Mouse (Mus musculus): ENCODE data around the gene Mtfr1l. TPM values are rescaled to one million over a fixed set of nuclear protein-coding genes. Genes with fewer than 3 reads are reported as not detected.

The Mtfr1l gene
- polyA plus RNA-seq, 1 experiment from 2014 or later, result 165 TPM

DNA sequence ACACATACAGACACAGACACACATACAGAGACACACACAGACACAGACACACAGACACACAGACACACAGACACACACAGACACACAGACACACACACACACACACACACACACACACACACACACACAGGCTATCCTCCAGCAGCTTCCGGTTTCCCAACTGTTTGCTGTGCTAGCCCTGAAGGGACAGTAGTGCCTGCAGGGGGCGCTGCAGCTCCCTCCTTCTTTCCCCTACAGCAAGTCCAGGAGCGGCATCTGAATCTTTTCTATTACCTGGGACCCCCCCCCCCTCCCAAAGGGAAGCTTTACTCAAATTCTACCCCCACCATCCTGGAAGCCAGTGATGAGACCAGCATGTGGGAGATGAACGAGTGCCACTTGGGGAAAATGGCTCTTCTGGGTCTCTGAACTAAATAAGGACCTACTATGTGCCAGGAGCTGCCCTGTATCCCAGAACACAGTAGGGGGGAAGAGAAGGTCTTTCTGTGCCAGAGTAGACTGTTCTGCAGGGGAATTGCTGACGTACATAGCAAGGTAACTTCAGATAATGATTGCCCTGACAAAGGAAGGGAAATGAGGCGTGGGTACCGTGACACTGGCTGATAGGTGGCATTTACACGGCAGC is 20.9 kb upstream of the Mtfr1l start:
- Histone ChIP-seq H3K36me3 (no peaks in the 10 kb centered on the region), H3K4me2 (no peak overlapping the region), H3K27me3 (no peaks in the 10 kb centered on the region), H3K27ac (replicated peaks) (no peak overlapping the region), H3K4me3 (no peak overlapping the region), H3K9me3 (no peaks in the 10 kb centered on the region), H3K9ac (no peak overlapping the region), H3K4me1 (replicated peaks) (peaks cover 28% of the 10 kb centered on the region)
- no peak for ATAC-seq (ENCODE audit: low read depth)
- 51% methylated on average over 8 of the region's 8 CpGs for WGBS

DNA sequence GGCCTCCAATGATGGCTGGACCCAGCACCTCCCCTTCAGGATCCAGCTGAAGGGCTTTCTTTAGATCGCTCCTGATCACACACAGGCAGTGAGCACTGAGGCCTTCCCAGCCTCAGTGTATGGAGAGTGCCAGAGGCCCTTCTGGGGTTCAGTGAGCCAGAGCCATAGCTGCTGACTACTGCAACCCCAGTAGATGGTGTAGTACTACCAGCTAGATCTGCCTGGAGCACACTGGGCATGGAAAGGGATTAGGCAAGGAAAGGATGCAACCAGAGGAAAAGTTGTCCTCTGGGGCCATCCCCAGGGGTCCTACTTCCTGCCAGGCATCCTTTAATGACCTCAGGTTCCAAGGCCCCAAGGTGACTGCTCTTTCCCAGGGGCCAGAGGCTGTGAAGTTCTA is 18.4 kb upstream of the Mtfr1l start:
- H3K27ac ChIP-seq (replicated peaks), result no peak overlapping the region
- ATAC-seq (ENCODE audit: low read depth), result no peak
- peaks cover 6% of the 10 kb centered on the region for H3K9me3 ChIP-seq
- peaks cover 35% of the 10 kb centered on the region for H3K4me1 ChIP-seq (replicated peaks)
- 85% methylated on average over 1 of the region's 1 CpGs for WGBS
- H3K36me3 ChIP-seq, result peaks cover 22% of the 10 kb centered on the region
- no peak overlapping the region for H3K4me3 ChIP-seq
- H3K27me3 ChIP-seq, result no peaks in the 10 kb centered on the region
- H3K4me2 ChIP-seq, result no peak overlapping the region
- no peak overlapping the region for H3K9ac ChIP-seq

- Histone ChIP-seq H3K27me3 (no peaks in the 10 kb centered on the region), H3K9me3 (peaks cover 6% of the 10 kb centered on the region), H3K9ac (peak within 1 kb of the TSS; percentile 98), H3K4me1 (replicated peaks) (peaks cover 37% of the 10 kb centered on the region), H3K36me3 (peaks cover 38% of the 10 kb centered on the region), H3K4me3 (peak within 1 kb of the TSS; percentile 80), H3K27ac (replicated peaks) (peak within 1 kb of the TSS; percentile 93), H3K4me2 (peak within 1 kb of the TSS; percentile 77)
- peak; percentile 80 for ATAC-seq (ENCODE audit: low read depth)
- WGBS, result under 1% methylated on average over 51 of the region's 67 CpGs
Measured at GRCm38 (mm10) chr4:134551494-134552316, 16.5 kb upstream of the Mtfr1l start, which contains the start of gene Selenon. Gene Selenon, minus strand, starts transcription at chr4:134552166.

- ATAC-seq (ENCODE audit: low read depth), result no peak
- Histone ChIP-seq H3K4me2 (no peak overlapping the region), H3K27ac (replicated peaks) (no peak overlapping the region), H3K27me3 (no peaks in the 10 kb centered on the region), H3K9me3 (peaks cover 6% of the 10 kb centered on the region), H3K9ac (no peak overlapping the region), H3K36me3 (peaks cover 55% of the 10 kb centered on the region), H3K4me1 (replicated peaks) (peaks cover 39% of the 10 kb centered on the region), H3K4me3 (no peak overlapping the region)
- WGBS, result 96% methylated on average over 8 of the region's 8 CpGs
Measured at GRCm38 (mm10) chr4:134549899-134550298, 14.7 kb upstream of the Mtfr1l start.

GRCm38 (mm10) chr4:134548169-134548938 is 13.2 kb upstream of the Mtfr1l start:
- Histone ChIP-seq H3K27me3 (no peaks in the 10 kb centered on the region), H3K4me3 (no peak overlapping the region), H3K36me3 (peaks cover 66% of the 10 kb centered on the region), H3K9ac (no peak overlapping the region), H3K4me2 (no peak overlapping the region), H3K4me1 (replicated peaks) (peaks cover 39% of the 10 kb centered on the region), H3K27ac (replicated peaks) (no peak overlapping the region), H3K9me3 (peaks cover 6% of the 10 kb centered on the region)
- 76% methylated on average over 18 of the region's 18 CpGs for WGBS
- no peak for ATAC-seq (ENCODE audit: low read depth)

- Histone ChIP-seq H3K36me3 (peaks cover 77% of the 10 kb centered on the region), H3K9ac (peak overlapping the region; percentile 38; the same call in 1 of the 2 replicates)
- ATAC-seq (ENCODE audit: low read depth), result no peak
Measured at GRCm38 (mm10) chr4:134546814-134547705, 11.9 kb upstream of the Mtfr1l start.

DNA sequence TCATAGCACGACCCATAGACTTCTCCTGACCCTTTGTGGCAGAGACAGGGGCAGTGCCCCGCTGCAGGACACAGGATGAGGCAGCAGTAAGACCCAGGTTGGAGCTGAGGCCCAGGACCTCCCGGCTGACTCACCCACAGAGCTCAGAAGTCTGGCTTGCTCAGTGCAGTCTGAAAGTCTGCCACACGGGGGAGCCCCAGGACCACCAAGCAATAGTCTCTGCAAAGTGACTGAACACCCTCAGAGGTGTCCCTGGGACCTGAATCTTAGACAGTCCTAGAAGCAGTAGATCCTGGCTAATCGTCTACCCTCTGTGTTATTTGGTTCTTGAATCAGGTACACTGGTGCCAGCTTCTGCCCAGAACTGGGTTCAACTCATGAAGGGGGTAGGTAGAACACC is 8.1 kb upstream of the Mtfr1l start:
- Histone ChIP-seq H3K27ac (replicated peaks) (no peak overlapping the region), H3K9ac (0 out of 2 replicates have a peak overlapping the region, but pooled peaks have one; percentile 27), H3K27me3 (no peaks in the 10 kb centered on the region), H3K4me1 (replicated peaks) (peaks cover 17% of the 10 kb centered on the region), H3K9me3 (no peaks in the 10 kb centered on the region), H3K36me3 (peaks cover 89% of the 10 kb centered on the region), H3K4me3 (no peak overlapping the region), H3K4me2 (no peak overlapping the region)
- 7% methylated on average over 5 of the region's 5 CpGs for WGBS
- peak; percentile 36; the same call in 1 of the 2 replicates for ATAC-seq (ENCODE audit: low read depth)

More at GRCm38 (mm10) chr4:134546814-134547705, 11.9 kb upstream of the Mtfr1l start:
- Histone ChIP-seq H3K9me3 (peaks cover 6% of the 10 kb centered on the region), H3K27ac (replicated peaks) (no peak overlapping the region), H3K4me2 (no peak overlapping the region), H3K27me3 (no peaks in the 10 kb centered on the region), H3K4me1 (replicated peaks) (peaks cover 35% of the 10 kb centered on the region), H3K4me3 (no peak overlapping the region)
- 63% methylated on average over 9 of the region's 9 CpGs for WGBS

GRCm38 (mm10) chr4:134542726-134543125 is 7.5 kb upstream of the Mtfr1l start:
- no peaks in the 10 kb centered on the region for H3K27me3 ChIP-seq
- H3K27ac ChIP-seq (replicated peaks), result no peak overlapping the region
- no peaks in the 10 kb centered on the region for H3K9me3 ChIP-seq
- H3K36me3 ChIP-seq, result peaks cover 87% of the 10 kb centered on the region
- H3K4me3 ChIP-seq, result no peak overlapping the region
- H3K9ac ChIP-seq, result 0 out of 2 replicates have a peak overlapping the region, but pooled peaks have one; percentile 27
- 95% methylated on average over 9 of the region's 9 CpGs for WGBS
- ATAC-seq (ENCODE audit: low read depth), result no peak
- peaks cover 11% of the 10 kb centered on the region for H3K4me1 ChIP-seq (replicated peaks)
- no peak overlapping the region for H3K4me2 ChIP-seq

DNA sequence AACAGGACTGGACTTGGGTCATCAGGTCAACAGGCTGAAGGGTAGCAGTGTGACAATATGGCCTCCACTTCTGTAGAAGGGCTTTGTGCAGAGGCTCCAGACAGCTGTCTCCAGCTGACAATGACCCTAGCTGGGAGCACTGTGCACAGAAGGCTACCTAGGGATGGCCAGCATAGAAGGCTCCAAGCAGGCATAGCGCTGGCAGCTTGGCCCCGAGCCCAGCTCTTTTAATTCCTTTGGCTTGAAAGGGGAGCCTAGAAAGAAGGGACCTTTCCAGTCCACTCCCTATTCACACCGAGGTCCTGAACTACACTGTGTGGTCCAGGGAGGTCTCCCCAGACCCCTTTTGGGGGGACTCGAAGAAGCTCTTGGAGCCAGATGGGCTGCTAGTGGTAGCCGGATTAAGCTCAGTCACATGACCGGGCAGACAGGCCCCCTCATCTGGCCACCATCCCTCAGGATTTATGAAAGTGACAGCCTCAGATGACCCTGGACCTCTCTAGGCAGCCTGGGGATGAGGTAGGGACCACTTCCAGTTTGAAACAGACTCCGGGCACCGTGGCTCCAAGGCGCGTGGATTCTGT is 3.9 kb upstream of the Mtfr1l start:
- Histone ChIP-seq H3K36me3 (peaks cover 54% of the 10 kb centered on the region), H3K4me1 (replicated peaks) (peaks cover 11% of the 10 kb centered on the region), H3K9ac (no peak overlapping the region), H3K27me3 (no peaks in the 10 kb centered on the region), H3K27ac (replicated peaks) (no peak overlapping the region), H3K4me3 (no peak overlapping the region), H3K4me2 (no peak overlapping the region), H3K9me3 (no peaks in the 10 kb centered on the region)
- 88% methylated on average over 10 of the region's 10 CpGs for WGBS
- ATAC-seq (ENCODE audit: low read depth), result no peak

DNA sequence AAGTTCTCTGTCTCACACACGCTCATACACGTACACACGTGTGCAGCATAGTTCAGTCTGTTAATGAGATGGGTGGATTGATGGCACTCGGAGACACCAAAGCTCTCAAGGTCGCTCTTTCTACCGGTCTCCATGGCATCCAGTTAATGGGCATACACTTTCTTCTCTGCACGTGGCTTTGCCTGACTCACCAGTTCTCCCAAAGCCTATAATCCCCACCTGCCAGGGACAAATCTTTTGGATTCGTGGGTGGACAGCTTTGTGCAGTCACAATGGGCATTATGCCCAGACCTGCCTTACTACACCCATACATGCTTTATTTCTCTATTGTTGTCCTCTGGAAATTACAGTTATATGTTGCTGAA is 582 bp upstream of the Mtfr1l start:
- H3K27ac ChIP-seq (replicated peaks), result peak overlapping the region; percentile 86

More for the DNA sequence above, 582 bp upstream of the Mtfr1l start:
- H3K4me3 ChIP-seq, result peak overlapping the region; percentile 98
- H3K9ac ChIP-seq, result peak overlapping the region; percentile 91
- 5% methylated on average over 8 of the region's 8 CpGs for WGBS
- H3K4me2 ChIP-seq, result peak overlapping the region; percentile 96
- no peaks in the 10 kb centered on the region for H3K27me3 ChIP-seq
- peak; percentile 15; the same call in 1 of the 2 replicates for ATAC-seq (ENCODE audit: low read depth)
- H3K9me3 ChIP-seq, result no peaks in the 10 kb centered on the region
- peaks cover 32% of the 10 kb centered on the region for H3K4me1 ChIP-seq (replicated peaks)
- H3K36me3 ChIP-seq, result peaks cover 44% of the 10 kb centered on the region
